Mouse (Mus musculus): Measurements from ENCODE around the gene Ppfia1. TPM values are rescaled to one million over a fixed set of nuclear protein-coding genes. Genes with fewer than 3 reads are reported as not detected.
A peak's percentile ranks its signal among the peaks of the same experiment; 100 is the strongest.

Gene Ppfia1
- polyA plus RNA-seq (2015; fragmentation: Nextera tagmentation; extraction: Ambion mirVana) = 7.1 and 8.2 TPM in 2 replicates

- no peaks in the 10 kb centered on the region for H3K9me3 ChIP-seq (ENCODE audit: low read length)
- peak within 1 kb of the TSS; percentile 92 for H3K4me2 ChIP-seq (ENCODE audit: low read depth, low read length)
- peaks cover 12% of the 10 kb centered on the region for H3K36me3 ChIP-seq (replicated peaks; ENCODE audit: insufficient read depth, low read length)
- peaks cover 32% of the 10 kb centered on the region for H3K4me1 ChIP-seq (ENCODE audit: insufficient read depth)
- peak; percentile 99 for DNase-seq
- peak within 1 kb of the TSS; percentile 98 for H3K9ac ChIP-seq (replicated peaks)
- H3K27ac ChIP-seq (ENCODE audit: low read depth) = peak within 1 kb of the TSS; percentile 82
- under 1% methylated on average over 88 of the region's 97 CpGs for WGBS (ENCODE audit: insufficient replicate concordance)
- TF ChIP-seq EP300 (IDR thresholded peaks at IDR 0.05; ENCODE audit: low read depth) = no peak
- TF ChIP-seq CTCF (IDR thresholded peaks at IDR 0.05; ENCODE audit: low read depth) = no peak
- ATAC-seq = peak; percentile 96
- H3K27me3 ChIP-seq (ENCODE audit: insufficient read depth, low read length) = no peaks in the 10 kb centered on the region
- H3K4me3 ChIP-seq (ENCODE audit: low read depth, low read length) = peak within 1 kb of the TSS; percentile 94
These were observed at the start of gene Ppfia1 for GRCm38 (mm10) chr7:144553237-144554122. TSS of gene Ppfia1 (minus strand) at chr7:144553729.

GRCm38 (mm10) chr7:144600333-144600900 lies 46.9 kb upstream of the Ppfia1 start:
- ATAC-seq (no peak), DNase-seq (no peak)
- H3K27me3 ChIP-seq (ENCODE audit: insufficient read depth, low read length) = no peaks in the 10 kb centered on the region
- no peak overlapping the region for H3K4me3 ChIP-seq (ENCODE audit: low read depth, low read length)
- WGBS (ENCODE audit: insufficient replicate concordance) = 71% methylated on average over 6 of the region's 6 CpGs
- no peak overlapping the region for H3K27ac ChIP-seq (ENCODE audit: low read depth)
- no peaks in the 10 kb centered on the region for H3K4me1 ChIP-seq (ENCODE audit: insufficient read depth)
- no peaks in the 10 kb centered on the region for H3K36me3 ChIP-seq (replicated peaks; ENCODE audit: insufficient read depth, low read length)
- H3K9ac ChIP-seq (replicated peaks) = no peak overlapping the region
- no peak overlapping the region for H3K4me2 ChIP-seq (ENCODE audit: low read depth, low read length)
- H3K9me3 ChIP-seq (ENCODE audit: low read length) = no peaks in the 10 kb centered on the region
- no peak for TF ChIP-seq CTCF (IDR thresholded peaks at IDR 0.05; ENCODE audit: low read depth)
- no peak for TF ChIP-seq EP300 (IDR thresholded peaks at IDR 0.05; ENCODE audit: low read depth)

- 69% methylated on average over 3 of the region's 3 CpGs for WGBS (ENCODE audit: insufficient replicate concordance)
- Histone ChIP-seq H3K4me2 (ENCODE audit: low read depth, low read length) (no peak overlapping the region), H3K27ac (ENCODE audit: low read depth) (no peak overlapping the region), H3K36me3 (replicated peaks; ENCODE audit: insufficient read depth, low read length) (no peaks in the 10 kb centered on the region), H3K9ac (replicated peaks) (no peak overlapping the region), H3K4me1 (ENCODE audit: insufficient read depth) (no peaks in the 10 kb centered on the region), H3K27me3 (ENCODE audit: insufficient read depth, low read length) (no peaks in the 10 kb centered on the region), H3K9me3 (ENCODE audit: low read length) (no peaks in the 10 kb centered on the region), H3K4me3 (ENCODE audit: low read depth, low read length) (no peak overlapping the region)
- DNase-seq (no peak), ATAC-seq (no peak)
- no peak for TF ChIP-seq EP300 (IDR thresholded peaks at IDR 0.05; ENCODE audit: low read depth)
- TF ChIP-seq CTCF (IDR thresholded peaks at IDR 0.05; ENCODE audit: low read depth) = no peak; the same call in 1 of the 2 replicates
These were observed 36.0 kb upstream of the Ppfia1 start for GRCm38 (mm10) chr7:144589508-144589907.

GRCm38 (mm10) chr7:144587291-144587690 lies 33.8 kb upstream of the Ppfia1 start:
- Histone ChIP-seq H3K9ac (replicated peaks) (no peak overlapping the region), H3K4me3 (ENCODE audit: low read depth, low read length) (no peak overlapping the region), H3K9me3 (ENCODE audit: low read length) (no peaks in the 10 kb centered on the region), H3K4me2 (ENCODE audit: low read depth, low read length) (no peak overlapping the region), H3K36me3 (replicated peaks; ENCODE audit: insufficient read depth, low read length) (no peaks in the 10 kb centered on the region), H3K27me3 (ENCODE audit: insufficient read depth, low read length) (no peaks in the 10 kb centered on the region), H3K27ac (ENCODE audit: low read depth) (no peak overlapping the region), H3K4me1 (ENCODE audit: insufficient read depth) (peaks cover 11% of the 10 kb centered on the region; the same call in 1 of the 2 replicates)
- ATAC-seq = no peak
- peak; percentile 26 for DNase-seq
- 30% methylated on average over 2 of the region's 2 CpGs for WGBS (ENCODE audit: insufficient replicate concordance)
- TF ChIP-seq EP300 (IDR thresholded peaks at IDR 0.05; ENCODE audit: low read depth) (no peak), CTCF (IDR thresholded peaks at IDR 0.05; ENCODE audit: low read depth) (peak; percentile 59)

GRCm38 (mm10) chr7:144585648-144586047 lies 32.1 kb upstream of the Ppfia1 start:
- no peak overlapping the region for H3K27ac ChIP-seq (ENCODE audit: low read depth)
- peaks cover 17% of the 10 kb centered on the region for H3K4me1 ChIP-seq (ENCODE audit: insufficient read depth)
- H3K27me3 ChIP-seq (ENCODE audit: insufficient read depth, low read length) = no peaks in the 10 kb centered on the region
- no peaks in the 10 kb centered on the region for H3K9me3 ChIP-seq (ENCODE audit: low read length)
- no peak overlapping the region for H3K4me3 ChIP-seq (ENCODE audit: low read depth, low read length)
- ATAC-seq = no peak
- 14% methylated on average over 6 of the region's 6 CpGs for WGBS (ENCODE audit: insufficient replicate concordance)
- no peak overlapping the region for H3K4me2 ChIP-seq (ENCODE audit: low read depth, low read length)
- no peak overlapping the region for H3K9ac ChIP-seq (replicated peaks)
- H3K36me3 ChIP-seq (replicated peaks; ENCODE audit: insufficient read depth, low read length) = no peaks in the 10 kb centered on the region
- DNase-seq = peak; percentile 81
- no peak for TF ChIP-seq EP300 (IDR thresholded peaks at IDR 0.05; ENCODE audit: low read depth)
- TF ChIP-seq CTCF (IDR thresholded peaks at IDR 0.05; ENCODE audit: low read depth) = peak; percentile 94

- TF ChIP-seq CTCF (IDR thresholded peaks at IDR 0.05; ENCODE audit: low read depth) (peak; percentile 75), EP300 (IDR thresholded peaks at IDR 0.05; ENCODE audit: low read depth) (no peak)
- Histone ChIP-seq H3K27ac (ENCODE audit: low read depth) (no peak overlapping the region), H3K36me3 (replicated peaks; ENCODE audit: insufficient read depth, low read length) (peaks cover 7% of the 10 kb centered on the region; the same call in 1 of the 2 replicates), H3K9me3 (ENCODE audit: low read length) (no peaks in the 10 kb centered on the region), H3K4me2 (ENCODE audit: low read depth, low read length) (no peak overlapping the region), H3K4me1 (ENCODE audit: insufficient read depth) (peaks cover 17% of the 10 kb centered on the region), H3K27me3 (ENCODE audit: insufficient read depth, low read length) (no peaks in the 10 kb centered on the region), H3K9ac (replicated peaks) (no peak overlapping the region), H3K4me3 (ENCODE audit: low read depth, low read length) (no peak overlapping the region)
- 3% methylated on average over 4 of the region's 4 CpGs for WGBS (ENCODE audit: insufficient replicate concordance)
- DNase-seq (peak; percentile 64), ATAC-seq (no peak)
These were observed 30.1 kb upstream of the Ppfia1 start for GRCm38 (mm10) chr7:144583619-144584018.
